Mouse (Mus musculus): Measurements from ENCODE around the gene Mycn. TPM values are rescaled to one million over a fixed set of nuclear protein-coding genes. Genes with fewer than 3 reads are reported as not detected.

The Mycn gene
- polyA plus RNA-seq, 1 experiment: 75.0 TPM

DNA sequence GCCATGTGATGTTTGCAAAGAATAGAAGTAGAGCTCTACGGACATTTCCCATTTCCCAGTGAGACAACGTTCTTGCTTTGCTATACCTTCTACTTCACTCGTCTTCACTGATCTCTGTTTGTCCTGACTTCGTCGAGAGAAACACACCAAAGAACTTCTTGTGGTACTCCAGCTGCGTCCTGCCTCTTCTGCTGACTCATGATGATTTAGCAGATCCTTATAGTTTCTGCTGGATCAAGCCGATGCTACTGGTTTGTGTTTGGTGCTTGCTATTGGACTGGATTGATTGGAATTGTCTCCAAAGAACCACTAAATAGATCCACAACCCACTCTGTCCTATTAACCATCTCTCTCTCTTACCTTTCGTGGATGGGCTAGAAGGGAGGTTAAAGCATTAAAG, 47.7 kb downstream of the Mycn start:
- peaks cover 6% of the 10 kb centered on the region for H3K9me3 ChIP-seq (replicated peaks; ENCODE audit: control insufficient read depth, insufficient read depth, low read length, poor library complexity, severe bottlenecking)
- no peaks in the 10 kb centered on the region for H3K4me1 ChIP-seq (ENCODE audit: control insufficient read depth, insufficient read depth, low read length)
- H3K9ac ChIP-seq (ENCODE audit: low read depth, poor library complexity, severe bottlenecking): no peak overlapping the region
- TF ChIP-seq POLR2A (IDR thresholded peaks at IDR 0.05; ENCODE audit: insufficient read depth, low read length): no peak
- no peak for TF ChIP-seq CTCF (IDR thresholded peaks at IDR 0.05; ENCODE audit: low read depth, low read length)
- TF ChIP-seq EP300 (IDR thresholded peaks at IDR 0.05; ENCODE audit: insufficient read depth, low read depth, low read length): no peak
- H3K27me3 ChIP-seq (ENCODE audit: control insufficient read depth, insufficient read depth, low read length, poor library complexity, severe bottlenecking): no peaks in the 10 kb centered on the region
- no peak overlapping the region for H3K27ac ChIP-seq (ENCODE audit: insufficient read depth, low read length)
- no peak overlapping the region for H3K4me3 ChIP-seq (ENCODE audit: low read depth, low read length)
- peaks cover 5% of the 10 kb centered on the region for H3K36me3 ChIP-seq (ENCODE audit: control insufficient read depth, insufficient read depth, low read length, poor library complexity, severe bottlenecking)

DNA sequence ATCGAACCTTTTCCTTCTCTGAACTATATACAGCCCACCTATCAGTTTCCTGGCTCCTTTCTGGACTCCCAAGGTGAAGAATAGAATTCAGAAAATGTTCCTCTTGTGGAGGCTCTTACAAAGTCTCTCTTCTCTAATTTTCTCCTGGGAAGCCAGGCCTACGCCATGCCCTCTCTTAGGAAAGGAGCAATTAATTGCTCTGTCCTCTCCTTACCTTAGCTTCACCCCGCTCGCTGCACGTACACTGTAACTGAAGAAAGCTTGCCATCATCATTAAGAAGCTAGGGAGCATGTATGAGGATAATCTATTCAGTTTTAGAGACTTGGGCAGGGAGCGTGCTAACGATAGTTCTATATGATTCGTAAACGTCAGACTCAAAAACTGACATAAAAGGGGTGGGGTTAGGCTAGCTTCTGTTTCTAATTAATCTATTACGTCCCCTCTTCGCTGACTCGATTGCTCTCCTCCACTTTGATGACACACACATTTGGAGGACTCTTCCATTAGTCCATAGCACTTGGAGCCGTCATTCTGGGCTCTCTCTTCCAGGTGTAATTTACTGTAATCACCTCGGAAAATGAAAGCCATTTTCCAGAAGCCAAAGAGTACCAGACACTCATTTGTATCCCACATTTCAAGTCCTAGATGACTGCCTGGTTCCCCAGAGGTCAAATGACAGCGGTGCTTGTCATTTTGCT, 55.4 kb downstream of the Mycn start:
- Histone ChIP-seq H3K27ac (ENCODE audit: insufficient read depth, low read length) (no peak overlapping the region), H3K36me3 (ENCODE audit: control insufficient read depth, insufficient read depth, low read length, poor library complexity, severe bottlenecking) (no peaks in the 10 kb centered on the region), H3K4me3 (ENCODE audit: low read depth, low read length) (no peak overlapping the region), H3K9ac (ENCODE audit: low read depth, poor library complexity, severe bottlenecking) (no peak overlapping the region), H3K27me3 (ENCODE audit: control insufficient read depth, insufficient read depth, low read length, poor library complexity, severe bottlenecking) (no peaks in the 10 kb centered on the region), H3K9me3 (replicated peaks; ENCODE audit: control insufficient read depth, insufficient read depth, low read length, poor library complexity, severe bottlenecking) (peaks cover 4% of the 10 kb centered on the region), H3K4me1 (ENCODE audit: control insufficient read depth, insufficient read depth, low read length) (peaks cover 2% of the 10 kb centered on the region)
- TF ChIP-seq EP300 (IDR thresholded peaks at IDR 0.05; ENCODE audit: insufficient read depth, low read depth, low read length) (no peak), CTCF (IDR thresholded peaks at IDR 0.05; ENCODE audit: low read depth, low read length) (no peak), POLR2A (IDR thresholded peaks at IDR 0.05; ENCODE audit: insufficient read depth, low read length) (no peak)

Measured in ES-Bruce4 (cell line).